Mouse (Mus musculus): ENCODE measurements at regions not wholly inside any gene's neighbourhood (a gene's known extent, or its start where the extent isn't known, plus 50 kb on each side); places are given as distances from the start of the nearest gene placed in this dataset.

GRCm38 (mm10) chr3:81583387-81584027 lies 348.9 kb upstream of the Ctso start:
- Histone ChIP-seq H3K9ac (no peak overlapping the region), H3K4me3 (no peak overlapping the region), H3K27ac (no peak overlapping the region), H3K9me3 (no peaks in the 10 kb centered on the region), H3K4me1 (no peaks in the 10 kb centered on the region), H3K27me3 (no peaks in the 10 kb centered on the region), H3K36me3 (no peaks in the 10 kb centered on the region), H3K4me2 (no peak overlapping the region)
- no peak for ATAC-seq (ENCODE audit: insufficient number of reproducible peaks, insufficient read depth, low FRiP score, low TSS enrichment, low read depth)
- 66% methylated on average over 7 of the region's 7 CpGs for WGBS

GRCm38 (mm10) chr3:81589109-81589508 lies 343.3 kb upstream of the Ctso start:
- no peaks in the 10 kb centered on the region for H3K9me3 ChIP-seq

GRCm38 (mm10) chr3:81629157-81629556 lies 303.2 kb upstream of the Ctso start:
- Histone ChIP-seq H3K4me3 (no peak overlapping the region), H3K9me3 (no peaks in the 10 kb centered on the region), H3K27ac (no peak overlapping the region), H3K9ac (no peak overlapping the region), H3K4me1 (no peaks in the 10 kb centered on the region), H3K27me3 (no peaks in the 10 kb centered on the region), H3K36me3 (no peaks in the 10 kb centered on the region), H3K4me2 (no peak overlapping the region)
- WGBS, result 48% methylated on average over 2 of the region's 2 CpGs
- no peak for ATAC-seq (ENCODE audit: insufficient number of reproducible peaks, insufficient read depth, low FRiP score, low TSS enrichment, low read depth)

More at GRCm38 (mm10) chr3:81589109-81589508, 343.3 kb upstream of the Ctso start:
- Histone ChIP-seq H3K4me2 (no peak overlapping the region), H3K27me3 (no peaks in the 10 kb centered on the region), H3K4me3 (no peak overlapping the region), H3K27ac (no peak overlapping the region), H3K36me3 (no peaks in the 10 kb centered on the region), H3K4me1 (no peaks in the 10 kb centered on the region), H3K9ac (no peak overlapping the region)
- WGBS, result 84% methylated on average over 3 of the region's 3 CpGs
- ATAC-seq (ENCODE audit: insufficient number of reproducible peaks, insufficient read depth, low FRiP score, low TSS enrichment, low read depth), result no peak

GRCm38 (mm10) chr3:81658490-81658889 lies 273.9 kb upstream of the Ctso start:
- no peak overlapping the region for H3K9ac ChIP-seq
- H3K4me1 ChIP-seq, result no peaks in the 10 kb centered on the region
- no peaks in the 10 kb centered on the region for H3K36me3 ChIP-seq
- 35% methylated on average over 3 of the region's 3 CpGs for WGBS
- no peak overlapping the region for H3K4me3 ChIP-seq
- H3K27me3 ChIP-seq, result no peaks in the 10 kb centered on the region
- H3K4me2 ChIP-seq, result no peak overlapping the region
- H3K9me3 ChIP-seq, result no peaks in the 10 kb centered on the region
- ATAC-seq (ENCODE audit: insufficient number of reproducible peaks, insufficient read depth, low FRiP score, low TSS enrichment, low read depth), result no peak
- H3K27ac ChIP-seq, result no peak overlapping the region

- Histone ChIP-seq H3K9me3 (no peaks in the 10 kb centered on the region), H3K27me3 (no peaks in the 10 kb centered on the region), H3K27ac (no peak overlapping the region), H3K4me3 (no peak overlapping the region), H3K4me1 (no peaks in the 10 kb centered on the region), H3K4me2 (no peak overlapping the region), H3K9ac (no peak overlapping the region), H3K36me3 (no peaks in the 10 kb centered on the region)
- ATAC-seq (ENCODE audit: insufficient number of reproducible peaks, insufficient read depth, low FRiP score, low TSS enrichment, low read depth), result no peak
- WGBS, result 60% methylated on average over 1 of the region's 1 CpGs
Measured at GRCm38 (mm10) chr3:81661620-81662019, 270.8 kb upstream of the Ctso start.

GRCm38 (mm10) chr3:81666262-81666661 lies 266.1 kb upstream of the Ctso start:
- Histone ChIP-seq H3K4me3 (no peak overlapping the region), H3K9ac (no peak overlapping the region), H3K36me3 (no peaks in the 10 kb centered on the region), H3K27ac (no peak overlapping the region), H3K27me3 (no peaks in the 10 kb centered on the region), H3K4me1 (no peaks in the 10 kb centered on the region), H3K9me3 (no peaks in the 10 kb centered on the region), H3K4me2 (no peak overlapping the region)
- WGBS, result 15% methylated on average over 2 of the region's 2 CpGs
- ATAC-seq (ENCODE audit: insufficient number of reproducible peaks, insufficient read depth, low FRiP score, low TSS enrichment, low read depth), result no peak

- WGBS, result 75% methylated on average over 1 of the region's 1 CpGs
- Histone ChIP-seq H3K27ac (no peak overlapping the region), H3K4me3 (no peak overlapping the region), H3K4me2 (no peak overlapping the region), H3K9ac (no peak overlapping the region), H3K9me3 (no peaks in the 10 kb centered on the region), H3K4me1 (no peaks in the 10 kb centered on the region), H3K36me3 (no peaks in the 10 kb centered on the region), H3K27me3 (no peaks in the 10 kb centered on the region)
- ATAC-seq (ENCODE audit: insufficient number of reproducible peaks, insufficient read depth, low FRiP score, low TSS enrichment, low read depth), result no peak
Measured at GRCm38 (mm10) chr3:81676570-81676969, 255.8 kb upstream of the Ctso start.

- ATAC-seq (ENCODE audit: insufficient number of reproducible peaks, insufficient read depth, low FRiP score, low TSS enrichment, low read depth), result no peak
- Histone ChIP-seq H3K4me2 (no peak overlapping the region), H3K9ac (no peak overlapping the region), H3K4me1 (no peaks in the 10 kb centered on the region), H3K9me3 (no peaks in the 10 kb centered on the region), H3K4me3 (no peak overlapping the region), H3K27me3 (no peaks in the 10 kb centered on the region), H3K36me3 (no peaks in the 10 kb centered on the region), H3K27ac (no peak overlapping the region)
- WGBS, result 56% methylated on average over 1 of the region's 1 CpGs
Measured at GRCm38 (mm10) chr3:81701974-81702697, 230.3 kb upstream of the Ctso start.

GRCm38 (mm10) chr3:81718911-81719310 lies 213.5 kb upstream of the Ctso start:
- H3K9ac ChIP-seq, result no peak overlapping the region
- WGBS, result 86% methylated on average over 1 of the region's 1 CpGs

GRCm38 (mm10) chr3:81735463-81735862 lies 196.9 kb upstream of the Ctso start:
- H3K4me1 ChIP-seq, result no peaks in the 10 kb centered on the region
- no peak for ATAC-seq (ENCODE audit: insufficient number of reproducible peaks, insufficient read depth, low FRiP score, low TSS enrichment, low read depth)
- no peaks in the 10 kb centered on the region for H3K9me3 ChIP-seq
- H3K4me3 ChIP-seq, result no peak overlapping the region
- no peak overlapping the region for H3K9ac ChIP-seq
- H3K27me3 ChIP-seq, result no peaks in the 10 kb centered on the region
- no peak overlapping the region for H3K4me2 ChIP-seq
- no peak overlapping the region for H3K27ac ChIP-seq
- H3K36me3 ChIP-seq, result no peaks in the 10 kb centered on the region
- WGBS, result 80% methylated on average over 8 of the region's 8 CpGs

More at GRCm38 (mm10) chr3:81718911-81719310, 213.5 kb upstream of the Ctso start:
- no peak overlapping the region for H3K4me2 ChIP-seq
- H3K9me3 ChIP-seq, result no peaks in the 10 kb centered on the region
- H3K36me3 ChIP-seq, result no peaks in the 10 kb centered on the region
- H3K4me3 ChIP-seq, result no peak overlapping the region
- H3K4me1 ChIP-seq, result no peaks in the 10 kb centered on the region
- no peak overlapping the region for H3K27ac ChIP-seq
- ATAC-seq (ENCODE audit: insufficient number of reproducible peaks, insufficient read depth, low FRiP score, low TSS enrichment, low read depth), result no peak
- no peaks in the 10 kb centered on the region for H3K27me3 ChIP-seq

- H3K9ac ChIP-seq, result no peak overlapping the region
- H3K4me1 ChIP-seq, result no peaks in the 10 kb centered on the region
- no peaks in the 10 kb centered on the region for H3K9me3 ChIP-seq
- no peaks in the 10 kb centered on the region for H3K36me3 ChIP-seq
- H3K27me3 ChIP-seq, result no peaks in the 10 kb centered on the region
- no peak for ATAC-seq (ENCODE audit: insufficient number of reproducible peaks, insufficient read depth, low FRiP score, low TSS enrichment, low read depth)
- H3K4me3 ChIP-seq, result no peak overlapping the region
- no peak overlapping the region for H3K4me2 ChIP-seq
- H3K27ac ChIP-seq, result no peak overlapping the region
Measured at GRCm38 (mm10) chr3:81736838-81737237, 195.6 kb upstream of the Ctso start.

- H3K4me2 ChIP-seq, result no peak overlapping the region
- no peak overlapping the region for H3K4me3 ChIP-seq
- H3K36me3 ChIP-seq, result no peaks in the 10 kb centered on the region
- 37% methylated on average over 5 of the region's 5 CpGs for WGBS
- no peaks in the 10 kb centered on the region for H3K9me3 ChIP-seq
- ATAC-seq (ENCODE audit: insufficient number of reproducible peaks, insufficient read depth, low FRiP score, low TSS enrichment, low read depth), result no peak
- H3K27me3 ChIP-seq, result no peaks in the 10 kb centered on the region
- H3K9ac ChIP-seq, result no peak overlapping the region
- H3K4me1 ChIP-seq, result no peaks in the 10 kb centered on the region
- H3K27ac ChIP-seq, result no peak overlapping the region
Measured at GRCm38 (mm10) chr3:81742124-81742523, 190.3 kb upstream of the Ctso start.

Measured in embryonic facial prominence, embryonic 13.5 days (tissue).